Mouse (Mus musculus) CH12.LX (cell line): ENCODE data around the gene Rps6ka1. TPM values are rescaled to one million over a fixed set of nuclear protein-coding genes. Genes with fewer than 3 reads are reported as not detected.

Experiments
- DNase-seq: peaks from one replicate; pipeline ENCODE4 v3.0.0-alpha.2; 2013; ENCODE audit errors: extremely low read depth
- H3K27ac ChIP-seq: 2 replicates; pipeline ENCODE4 v1.5.1; 2012; ENCODE audit warnings: low read depth, mild to moderate bottlenecking, control low read depth, moderate library complexity; ENCODE audit not compliant: insufficient read depth
- H3K27me3 ChIP-seq: replicated peaks from 2 replicates; pipeline ENCODE3; 2012; ENCODE audit warnings: inconsistent platforms
- H3K36me3 ChIP-seq, 2 experiments: replicated peaks in 1 of 2; 2 replicates each; pipeline versions ENCODE3 to v1.6.1; 2012; ENCODE audit warnings: inconsistent platforms in 1 of 2, low read length in 1 of 2, mild to moderate bottlenecking in 1 of 2, mixed read lengths in 1 of 2, moderate library complexity in 1 of 2; ENCODE audit not compliant: control insufficient read depth in 1 of 2, insufficient read depth in 1 of 2
- H3K4me1 ChIP-seq, 2 experiments: 2 replicates each; pipeline ENCODE4 v1.6.1; 2012; ENCODE audit warnings: inconsistent platforms in 1 of 2, moderate library complexity in 1 of 2; ENCODE audit not compliant: insufficient read depth in 2 of 2, control insufficient read depth in 1 of 2
- H3K4me2 ChIP-seq: 2 replicates; pipeline ENCODE4 v1.6.1; 2012; ENCODE audit warnings: low read depth, mild to moderate bottlenecking, control low read depth; ENCODE audit not compliant: poor library complexity, insufficient read depth, severe bottlenecking
- H3K4me3 ChIP-seq, 3 experiments: fragments of 150-350 bp in 1 of 3; sonication (generic) in 1 of 3; replicated peaks in 1 of 3; 2 replicates each; pipeline versions ENCODE3 to v1.5.1; 2011 to 2012; ENCODE audit warnings: low read depth in 2 of 3, low read length in 2 of 3, mild to moderate bottlenecking in 2 of 3, moderate library complexity in 2 of 3, control low read depth in 1 of 3, improper control_type of control experiment in 1 of 3, inconsistent platforms in 1 of 3, mixed read lengths in 1 of 3; ENCODE audit not compliant: poor library complexity in 1 of 3
- H3K79me2 ChIP-seq: replicated peaks from 2 replicates; pipeline ENCODE4 v1.6.1; 2012; ENCODE audit warnings: mild to moderate bottlenecking, moderate library complexity; ENCODE audit not compliant: control insufficient read depth, poor library complexity, insufficient read depth, severe bottlenecking; ENCODE audit errors: extremely low read depth
- H3K9ac ChIP-seq: 2 replicates; pipeline ENCODE4 v1.6.1; 2012; ENCODE audit warnings: low read depth, mild to moderate bottlenecking, control low read depth, moderate library complexity; ENCODE audit not compliant: insufficient read depth
- H3K9me3 ChIP-seq: replicated peaks from 2 replicates; pipeline ENCODE3; 2012; ENCODE audit warnings: low read length, inconsistent platforms, mixed read lengths
- CTCF ChIP-seq, 2 experiments: IDR thresholded peaks in 1 of 2; conservative IDR thresholded peaks in 1 of 2; 2 replicates each; pipeline ENCODE4 v1.5.1; 2011 to 2012; ENCODE audit warnings: low read depth in 2 of 2, low read length in 2 of 2, improper control_type of control experiment in 1 of 2, inconsistent platforms in 1 of 2, mild to moderate bottlenecking in 1 of 2, moderate library complexity in 1 of 2
- E2F4 ChIP-seq: IDR thresholded peaks from 2 replicates; pipeline ENCODE4 v1.6.1; 2011; ENCODE audit warnings: low read depth, low read length, improper control_type of control experiment; ENCODE audit not compliant: insufficient replicate concordance
- ELF1 ChIP-seq: IDR thresholded peaks from 2 replicates; pipeline ENCODE4 v1.6.1; 2014; ENCODE audit warnings: low read depth, mild to moderate bottlenecking, inconsistent platforms, low read length, improper control_type of control experiment
- GABPA ChIP-seq: IDR thresholded peaks from 2 replicates; pipeline ENCODE4 v1.6.1; 2012; ENCODE audit warnings: low read depth, low read length, improper control_type of control experiment, inconsistent platforms; ENCODE audit not compliant: insufficient replicate concordance
- HCFC1 ChIP-seq: IDR thresholded peaks from 2 replicates; pipeline ENCODE4 v1.6.1; 2012; ENCODE audit warnings: low read depth, mild to moderate bottlenecking, inconsistent platforms, low read length, improper control_type of control experiment
- IRF4 ChIP-seq: IDR thresholded peaks from 2 replicates; pipeline ENCODE4 v1.6.1; 2014; ENCODE audit warnings: low read depth, mild to moderate bottlenecking, inconsistent platforms, low read length, improper control_type of control experiment
- JUND ChIP-seq: conservative IDR thresholded peaks from 2 replicates; pipeline ENCODE4 v1.6.1; 2011; ENCODE audit warnings: low read depth, low read length, improper control_type of control experiment
- MEF2A ChIP-seq: IDR thresholded peaks from 2 replicates; pipeline ENCODE4 v1.6.1; 2014; ENCODE audit warnings: low read depth, mild to moderate bottlenecking, inconsistent platforms, low read length, improper control_type of control experiment, borderline replicate concordance
- NELFE ChIP-seq: IDR thresholded peaks from 2 replicates; pipeline ENCODE4 v1.6.1; 2011; ENCODE audit warnings: low read depth, low read length, improper control_type of control experiment
- NRF1 ChIP-seq: IDR thresholded peaks from 2 replicates; pipeline ENCODE4 v1.6.1; 2014; ENCODE audit warnings: low read depth, mild to moderate bottlenecking, inconsistent platforms, low read length, improper control_type of control experiment, moderate library complexity
- PAX5 ChIP-seq: IDR thresholded peaks from 2 replicates; pipeline ENCODE4 v1.6.1; 2012; ENCODE audit warnings: low read length, inconsistent platforms, mixed read lengths
- RAD21 ChIP-seq: IDR thresholded peaks from 2 replicates; pipeline ENCODE4 v1.6.1; 2011; ENCODE audit warnings: low read depth, mild to moderate bottlenecking, low read length, improper control_type of control experiment, moderate library complexity
- RCOR1 ChIP-seq: conservative IDR thresholded peaks from 2 replicates; pipeline ENCODE4 v1.6.1; 2012; ENCODE audit warnings: low read depth, mild to moderate bottlenecking, inconsistent platforms, low read length, improper control_type of control experiment
- TBP ChIP-seq: conservative IDR thresholded peaks from 2 replicates; pipeline ENCODE4 v1.6.1; 2011; ENCODE audit warnings: low read depth, low read length, improper control_type of control experiment
- USF1 ChIP-seq: IDR thresholded peaks from 2 replicates; pipeline ENCODE4 v1.6.1; 2014; ENCODE audit warnings: low read depth, mild to moderate bottlenecking, inconsistent platforms, low read length, improper control_type of control experiment
- USF2 ChIP-seq: conservative IDR thresholded peaks from 2 replicates; pipeline ENCODE4 v1.6.1; 2011; ENCODE audit warnings: low read depth, low read length, improper control_type of control experiment
- ZC3H11A ChIP-seq: IDR thresholded peaks from 2 replicates; pipeline ENCODE4 v1.6.1; 2012; ENCODE audit warnings: low read depth, mild to moderate bottlenecking, inconsistent platforms, low read length, improper control_type of control experiment
- dilution Hi-C: fragments of 300-500 bp; cut with MboI; formaldehyde crosslinking; loops from 2 replicates; pipeline ENCODE4 v1.14.3; 2020; ENCODE audit warnings: low sequenced_read_pairs; ENCODE audit not compliant: extremely low pct_unique_long_range_greater_than_20kb, extremely low pct_ligation_motif_present
- in situ Hi-C: fragments of 300-500 bp; cut with MboI; formaldehyde crosslinking; loops from 3 replicates; pipeline ENCODE4 v1.14.3; 2019; ENCODE audit warnings: low sequenced_read_pairs, low pct_ligation_motif_present, low pct_unique_long_range_greater_than_20kb, mixed read lengths
- polyA plus RNA-seq: library from polyadenylated mRNA; unstranded; fragments of >175 nt; gene quantifications from 2 replicates; pipeline ENCODE4 v1.2.1, GENCODE M21; 2012; ENCODE audit warnings: low read depth; ENCODE audit not compliant: insufficient read length
- total RNA-seq, 2 experiments: library from RNA; depleted of rRNA; stranded (reverse); fragments of 300-350 nt in 1 of 2; fragments of >200 nt in 1 of 2; gene quantifications; 2 replicates each; pipeline ENCODE4 v1.2.3; 2012 to 2014

Gene Rps6ka1
- total and polyA plus RNA-seq, 3 experiments, result 72.5 to 130 (median 123) TPM

- DNase-seq, result no peak
- Histone ChIP-seq H3K9ac (peak overlapping the region; percentile 99), H3K9me3 (no peaks in the 10 kb centered on the region), H3K27me3 (no peaks in the 10 kb centered on the region), H3K4me1 (peaks cover 4 to 32% of the 10 kb centered on the region in 2 experiments), H3K36me3 (no peaks in the 10 kb centered on the region), H3K27ac (peak overlapping the region; percentile 98)
- dilution Hi-C loops, result no loop called here
- TF ChIP-seq GABPA, result no peak
- TF ChIP-seq NRF1, result 0 out of 2 replicates have a peak, but pooled peaks have one; percentile 20
- no peak for TF ChIP-seq CTCF (conservative IDR thresholded peaks at IDR 0.05 in 1 of 2, IDR thresholded peaks at IDR 0.05 in 1 of 2; ENCODE audit: low read depth in 2 of 2, low read length in 2 of 2)
- no peak for TF ChIP-seq ELF1
- TF ChIP-seq E2F4, result no peak
- TF ChIP-seq, all 38 proteins: peak for 1
- peak overlapping the region in 1 of 3 experiments; percentile 41 for H3K4me3 ChIP-seq
- no peaks in the 10 kb centered on the region for H3K79me2 ChIP-seq
- in situ Hi-C loops, result loop anchor here (5.0 kb wide), 1 partner anchor 59 kb away; the partner anchor contains the start of gene Arid1a
- peak overlapping the region; percentile 100 for H3K4me2 ChIP-seq
Measured at GRCm38 (mm10) chr4:133816504-133816875, 71.1 kb downstream of the Rps6ka1 start.

DNA sequence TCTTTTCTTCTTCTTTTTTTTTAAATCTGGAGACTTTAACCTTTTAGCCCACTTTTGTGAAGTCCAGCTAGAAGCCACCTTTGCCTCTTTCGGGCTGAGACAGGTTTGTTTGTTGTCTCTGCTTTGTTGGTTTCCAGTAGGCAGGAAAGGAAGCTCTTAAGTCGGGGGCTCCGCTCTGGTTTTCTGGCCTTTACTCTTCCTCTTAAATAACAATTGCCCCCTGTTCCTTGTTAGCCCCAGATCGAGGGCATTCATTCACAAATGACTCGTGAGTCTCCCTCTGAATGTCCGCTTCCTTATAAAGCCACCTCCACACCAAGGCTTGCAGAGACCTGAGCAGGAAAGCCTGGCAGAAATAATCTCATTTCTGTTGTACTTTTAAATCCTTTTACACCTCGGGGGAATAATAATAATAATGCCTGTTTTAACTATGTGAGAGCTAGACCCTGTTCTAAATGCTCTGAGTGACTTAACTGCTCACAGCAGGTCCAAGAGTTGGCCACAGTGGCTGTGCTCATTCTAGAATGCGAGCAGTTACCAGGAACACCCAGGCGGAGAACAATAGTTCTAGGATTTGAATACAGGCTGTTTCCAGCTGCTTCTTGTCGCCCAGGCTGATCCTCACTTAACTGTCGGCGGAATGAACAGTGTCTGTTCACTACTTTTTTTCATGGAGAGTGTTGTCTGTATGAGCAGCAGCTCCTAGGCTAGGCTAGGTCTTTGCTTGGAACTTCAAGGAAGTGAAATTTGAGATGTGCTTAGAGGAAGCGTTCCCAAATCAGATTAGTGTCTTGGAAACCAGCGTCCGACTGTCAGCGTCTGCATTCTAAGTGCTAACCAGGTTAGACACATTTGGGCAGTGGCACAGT is 71.7 kb downstream of the Rps6ka1 start:
- dilution Hi-C loops, result no loop called here
- H3K4me3 ChIP-seq, result peak overlapping the region in 2 of 3 experiments; percentile 41 to 55
- in situ Hi-C loops, result loop anchor here (5.0 kb wide), 1 partner anchor 59 kb away; the partner anchor contains the start of gene Arid1a
- H3K9me3 ChIP-seq, result no peaks in the 10 kb centered on the region
- no peaks in the 10 kb centered on the region for H3K79me2 ChIP-seq
- H3K9ac ChIP-seq, result peak overlapping the region; percentile 99
- peak overlapping the region; percentile 98 for H3K27ac ChIP-seq
- TF ChIP-seq NRF1, result no peak
- TF ChIP-seq ZC3H11A, result no peak
- no peak for TF ChIP-seq TBP
- no peak for TF ChIP-seq ELF1
- TF ChIP-seq IRF4, result no peak
- TF ChIP-seq JUND, result no peak
- no peak for TF ChIP-seq MEF2A
- TF ChIP-seq PAX5, result no peak
- TF ChIP-seq RCOR1, result no peak
- no peak for TF ChIP-seq RAD21
- no peak for TF ChIP-seq NELFE
- no peak for TF ChIP-seq USF1
- TF ChIP-seq USF2, result no peak
- TF ChIP-seq HCFC1, result no peak
- no peaks in the 10 kb centered on the region for H3K27me3 ChIP-seq
- DNase-seq, result no peak
- peaks cover 4 to 29% of the 10 kb centered on the region in 2 experiments for H3K4me1 ChIP-seq
- H3K36me3 ChIP-seq, result no peaks in the 10 kb centered on the region
- peak overlapping the region; percentile 100 for H3K4me2 ChIP-seq
